Mouse (Mus musculus) spleen, adult 2 months (tissue): ENCODE measurements around the gene Chtop. TPM values are rescaled to one million over a fixed set of nuclear protein-coding genes. Genes with fewer than 3 reads are reported as not detected.

ENCODE experiments used
- DNase-seq, 2 experiments: peaks; one replicate each; pipeline versions ENCODE4 v3.0.0 to v3.0.0-alpha.2; 2012 to 2021; ENCODE audit warnings: low spot score in 2 of 2, low read depth in 1 of 2
- H3K27ac ChIP-seq: fragments of 200-500 bp; 2 replicates; pipeline ENCODE4 v1.5.1; 2012; ENCODE audit warnings: low read length, inconsistent platforms; ENCODE audit not compliant: insufficient read depth
- H3K27me3 ChIP-seq: fragments of 200-500 bp; 2 replicates; pipeline ENCODE4 v1.6.1; 2012; ENCODE audit warnings: mild to moderate bottlenecking, moderate library complexity, low read length, inconsistent platforms; ENCODE audit not compliant: control insufficient read depth, insufficient read depth
- H3K36me3 ChIP-seq: fragments of 200-500 bp; 2 replicates; pipeline ENCODE4 v1.6.1; 2012; ENCODE audit warnings: mild to moderate bottlenecking, low read length, inconsistent platforms; ENCODE audit not compliant: control insufficient read depth, insufficient read depth
- H3K4me1 ChIP-seq: fragments of 200-500 bp; 2 replicates; pipeline ENCODE4 v1.6.1; 2011; ENCODE audit warnings: inconsistent platforms; ENCODE audit not compliant: control insufficient read depth, insufficient read depth, insufficient read length
- H3K4me3 ChIP-seq: fragments of 200-500 bp; 2 replicates; pipeline ENCODE4 v1.5.1; 2011; ENCODE audit warnings: mild to moderate bottlenecking, inconsistent platforms; ENCODE audit not compliant: insufficient read depth, insufficient read length; ENCODE audit errors: extremely low read depth
- CTCF ChIP-seq: fragments of 200-500 bp; IDR thresholded peaks from 2 replicates; pipeline ENCODE4 v1.5.1; 2011; ENCODE audit warnings: mild to moderate bottlenecking, inconsistent platforms; ENCODE audit not compliant: insufficient read depth, insufficient read length, insufficient replicate concordance; ENCODE audit errors: extremely low read depth
- POLR2A ChIP-seq: fragments of 200-500 bp; IDR thresholded peaks from 2 replicates; pipeline ENCODE4 v1.6.1; 2011; ENCODE audit warnings: low read depth, low read length, inconsistent platforms
- WGBS: fragments of 180-500 bp; shearing (Covaris S2); methylation state at CpG from one replicate; pipeline ENCODE4 v1.1.7; 2018; 5-methylcytosine and 5-hydroxymethylcytosine counted together
- polyA plus RNA-seq: library from polyadenylated mRNA; depleted of rRNA; stranded (reverse); fragments of >200 nt; gene quantifications from 2 replicates; pipeline ENCODE4 v1.2.3, GENCODE M21; 2012

Chtop gene
- polyA plus RNA-seq, 1 experiment: 34.0 TPM

- Histone ChIP-seq H3K27ac (peak within 1 kb of the TSS; percentile 29; the same call in 1 of the 2 replicates), H3K4me3 (peak within 1 kb of the TSS; percentile 58), H3K36me3 (no peaks in the 10 kb centered on the region), H3K27me3 (peaks cover 18% of the 10 kb centered on the region), H3K4me1 (peaks cover 13% of the 10 kb centered on the region; the same call in 1 of the 2 replicates)
- 2% methylated on average over 32 of the region's 49 CpGs for WGBS
- no peak for DNase-seq
- TF ChIP-seq CTCF: no peak
Observed at GRCm38 (mm10) chr3:90465686-90466310, 43.5 kb downstream of the Chtop start, which contains the start of gene Npr1. Gene Npr1 (minus strand): TSS chr3:90465866.

- WGBS: 2% methylated on average over 75 of the region's 75 CpGs
- TF ChIP-seq CTCF (no peak), POLR2A (no peak)
- Histone ChIP-seq H3K4me1 (peaks cover 13% of the 10 kb centered on the region; the same call in 1 of the 2 replicates), H3K27me3 (peaks cover 18% of the 10 kb centered on the region), H3K27ac (peak overlapping the region; percentile 29; the same call in 1 of the 2 replicates), H3K4me3 (peak overlapping the region; percentile 58), H3K36me3 (no peaks in the 10 kb centered on the region)
- DNase-seq: no peak
Observed at GRCm38 (mm10) chr3:90465081-90465685, 44.1 kb downstream of the Chtop start.

GRCm38 (mm10) chr3:90464552-90465080 is 44.7 kb downstream of the Chtop start:
- peak overlapping the region; percentile 58; the same call in 1 of the 2 replicates for H3K4me3 ChIP-seq
- H3K36me3 ChIP-seq: no peaks in the 10 kb centered on the region
- 28% methylated on average over 37 of the region's 37 CpGs for WGBS
- no peak overlapping the region for H3K27ac ChIP-seq
- peaks cover 13% of the 10 kb centered on the region; the same call in 1 of the 2 replicates for H3K4me1 ChIP-seq
- DNase-seq: no peak
- TF ChIP-seq CTCF (no peak), POLR2A (no peak)
- peaks cover 18% of the 10 kb centered on the region for H3K27me3 ChIP-seq

GRCm38 (mm10) chr3:90462579-90462978 is 46.7 kb downstream of the Chtop start:
- WGBS: 57% methylated on average over 7 of the region's 7 CpGs
- Histone ChIP-seq H3K36me3 (no peaks in the 10 kb centered on the region), H3K27ac (no peak overlapping the region), H3K4me1 (peaks cover 13% of the 10 kb centered on the region; the same call in 1 of the 2 replicates), H3K27me3 (peaks cover 18% of the 10 kb centered on the region), H3K4me3 (no peak overlapping the region)
- DNase-seq: no peak
- TF ChIP-seq POLR2A: no peak
- TF ChIP-seq CTCF: no peak

GRCm38 (mm10) chr3:90461935-90462334 is 47.4 kb downstream of the Chtop start:
- no peak overlapping the region for H3K4me3 ChIP-seq
- no peak overlapping the region for H3K27ac ChIP-seq
- no peak for DNase-seq
- peaks cover 13% of the 10 kb centered on the region; the same call in 1 of the 2 replicates for H3K4me1 ChIP-seq
- H3K27me3 ChIP-seq: peaks cover 18% of the 10 kb centered on the region
- WGBS: 86% methylated on average over 3 of the region's 3 CpGs
- no peaks in the 10 kb centered on the region for H3K36me3 ChIP-seq
- TF ChIP-seq POLR2A (no peak), CTCF (no peak)

- Histone ChIP-seq H3K4me1 (peaks cover 6% of the 10 kb centered on the region; the same call in 1 of the 2 replicates), H3K4me3 (no peak overlapping the region), H3K27ac (no peak overlapping the region), H3K36me3 (no peaks in the 10 kb centered on the region), H3K27me3 (peaks cover 10% of the 10 kb centered on the region)
- no peak for DNase-seq
- TF ChIP-seq CTCF: no peak
- TF ChIP-seq POLR2A: no peak
- WGBS: 66% methylated on average over 5 of the region's 5 CpGs
Observed at GRCm38 (mm10) chr3:90460315-90460714, 49.0 kb downstream of the Chtop start.
